Mouse (Mus musculus): ENCODE measurements around the gene Cdc34.

Gene Cdc34

DNA sequence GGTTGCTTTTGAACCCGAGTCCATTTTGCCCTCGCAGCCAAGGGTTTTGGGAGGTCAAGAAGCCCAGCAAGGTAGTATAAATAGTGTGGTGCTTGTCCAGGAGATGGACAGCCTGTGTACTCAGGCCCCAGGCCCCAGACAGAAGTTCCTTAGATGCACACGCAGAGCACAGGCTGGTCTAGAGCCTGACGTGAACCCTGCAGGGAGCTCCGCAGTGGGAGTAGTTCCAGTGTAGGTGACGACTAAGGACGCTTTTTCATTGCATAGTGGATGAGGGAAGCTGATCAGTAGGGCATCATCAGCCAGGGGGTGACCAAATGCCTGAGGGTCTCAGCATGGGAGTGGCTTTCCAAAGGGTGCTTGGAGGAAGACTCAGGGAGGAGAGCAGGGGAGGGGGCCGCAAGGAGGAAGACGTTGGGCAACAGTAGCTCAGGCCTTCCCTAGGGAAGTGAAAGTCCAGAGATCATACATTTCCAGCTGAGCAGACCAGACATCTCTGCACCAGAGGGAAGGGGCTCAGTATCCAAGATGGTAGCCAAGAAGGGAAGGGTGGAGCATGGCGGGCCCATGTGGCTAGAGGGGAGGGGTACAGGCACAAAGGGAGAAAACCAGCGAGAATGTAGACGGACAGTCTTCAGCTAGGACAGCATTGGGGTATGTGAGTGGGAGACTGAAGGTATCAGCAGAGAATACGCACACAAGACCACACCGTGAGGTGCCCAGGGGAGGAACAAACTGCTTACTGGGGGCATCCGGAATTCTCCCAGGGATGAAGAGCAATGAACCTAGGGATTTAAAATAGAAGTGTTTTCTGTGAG lies 11.7 kb upstream of the Cdc34 start:
- no peak for DNase-seq (ENCODE audit: low read depth, low spot score)

DNA sequence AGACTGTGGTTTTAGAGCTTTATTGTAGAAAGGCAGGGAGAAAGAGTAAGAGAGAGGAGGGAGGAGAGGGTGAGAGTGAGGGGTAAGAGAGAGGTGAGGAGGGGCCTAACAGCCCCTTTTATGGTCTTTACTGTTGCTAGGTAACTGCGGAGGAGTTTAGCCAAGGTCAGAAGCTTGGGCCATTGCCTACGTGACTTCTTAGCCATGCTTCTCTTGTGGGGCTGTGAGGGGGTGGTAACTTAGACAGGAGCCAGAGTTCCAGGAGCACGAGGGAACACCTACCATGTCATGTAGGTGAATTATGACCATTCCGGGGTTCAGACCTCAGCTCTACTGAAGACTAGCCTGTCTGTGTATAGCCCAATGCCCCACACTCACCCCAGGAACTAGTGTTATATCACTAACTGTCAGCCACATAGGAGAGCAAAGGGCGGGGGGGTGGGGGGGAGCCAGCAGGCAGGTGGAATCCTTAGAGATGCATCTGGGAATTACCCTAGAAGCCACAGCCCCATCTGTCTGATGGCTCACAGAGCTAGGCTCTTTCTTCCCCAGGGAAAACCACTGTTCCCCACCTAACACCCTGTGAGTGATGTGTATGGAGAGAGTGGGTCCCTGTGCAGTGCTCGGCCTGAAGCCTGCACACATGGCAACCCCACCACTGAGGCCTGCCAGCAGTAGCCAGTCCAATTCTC lies 10.5 kb upstream of the Cdc34 start:
- DNase-seq (ENCODE audit: low read depth, low spot score), result no peak

DNA sequence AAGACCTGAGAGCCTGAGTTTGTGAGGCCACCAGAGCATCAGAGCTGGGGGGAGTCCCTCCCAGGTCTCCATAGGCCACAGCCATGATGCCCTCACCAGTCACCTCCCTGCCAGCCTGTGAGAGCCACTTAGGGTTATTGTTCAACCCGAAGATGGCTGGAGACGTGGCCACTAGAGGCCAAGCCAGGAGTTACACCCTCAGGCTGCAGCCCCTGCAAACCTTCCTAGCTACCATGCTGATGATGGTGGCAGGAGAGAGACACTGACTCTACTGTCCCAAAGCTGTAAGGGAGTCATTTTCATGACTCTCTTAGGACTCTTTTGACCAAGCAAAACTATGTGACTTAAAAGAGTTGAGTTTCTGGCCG lies 9.9 kb upstream of the Cdc34 start:
- DNase-seq (ENCODE audit: low read depth, low spot score), result no peak

DNA sequence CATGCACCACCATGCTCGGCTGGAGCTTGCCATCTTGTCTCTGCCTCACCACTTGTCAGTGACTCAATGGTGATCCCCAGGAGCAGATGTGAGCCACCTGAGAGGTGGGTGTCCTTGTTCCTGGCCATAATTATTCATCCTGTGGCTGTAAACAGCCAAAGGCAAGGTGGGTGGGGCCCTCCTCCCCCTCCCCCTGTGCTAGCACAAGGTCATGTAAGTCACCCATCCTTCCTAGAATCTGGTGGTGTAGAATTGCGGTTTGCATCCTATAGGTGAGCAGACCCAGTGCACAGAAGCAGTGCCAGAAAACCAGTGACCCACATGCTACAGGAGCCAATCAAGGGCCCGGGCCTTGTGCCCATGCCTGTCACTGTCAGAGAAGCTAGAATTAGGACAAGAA lies 8.9 kb upstream of the Cdc34 start:
- no peak for DNase-seq (ENCODE audit: low read depth, low spot score)

DNA sequence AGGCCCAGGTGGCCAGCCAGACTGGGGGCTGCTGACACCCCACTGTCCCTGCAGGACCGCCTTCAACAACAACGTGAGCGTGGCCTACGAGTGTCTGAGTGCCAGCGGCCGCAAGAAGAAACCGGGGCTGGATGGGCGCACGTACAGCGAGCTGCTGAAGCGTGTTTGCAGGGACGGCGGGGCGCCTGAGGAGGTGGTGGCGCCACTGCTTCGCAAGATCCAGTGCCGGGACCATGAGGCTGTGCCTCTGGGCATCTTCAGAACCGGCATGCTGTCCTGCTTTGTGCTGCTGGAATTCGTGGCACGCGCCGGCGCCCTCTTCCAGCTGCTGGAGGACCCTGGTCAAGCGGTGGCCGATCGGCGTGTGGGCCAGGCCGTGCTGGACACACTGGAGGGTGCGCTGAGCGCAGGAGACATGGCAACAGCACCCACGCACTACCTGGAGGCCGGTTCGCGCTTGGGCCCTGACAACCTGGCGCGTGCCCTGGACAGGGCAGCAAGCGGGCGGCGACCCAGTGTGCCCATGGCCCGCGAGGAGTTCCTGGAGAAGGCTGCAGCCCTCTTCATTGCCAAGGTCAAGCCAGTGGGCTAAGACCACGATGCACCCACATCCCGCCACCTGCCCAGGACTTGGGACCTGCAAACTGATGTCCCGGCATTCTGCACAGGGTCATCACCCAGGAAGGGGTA lies 6.5 kb upstream of the Cdc34 start:
- DNase-seq (ENCODE audit: low read depth, low spot score), result no peak

DNA sequence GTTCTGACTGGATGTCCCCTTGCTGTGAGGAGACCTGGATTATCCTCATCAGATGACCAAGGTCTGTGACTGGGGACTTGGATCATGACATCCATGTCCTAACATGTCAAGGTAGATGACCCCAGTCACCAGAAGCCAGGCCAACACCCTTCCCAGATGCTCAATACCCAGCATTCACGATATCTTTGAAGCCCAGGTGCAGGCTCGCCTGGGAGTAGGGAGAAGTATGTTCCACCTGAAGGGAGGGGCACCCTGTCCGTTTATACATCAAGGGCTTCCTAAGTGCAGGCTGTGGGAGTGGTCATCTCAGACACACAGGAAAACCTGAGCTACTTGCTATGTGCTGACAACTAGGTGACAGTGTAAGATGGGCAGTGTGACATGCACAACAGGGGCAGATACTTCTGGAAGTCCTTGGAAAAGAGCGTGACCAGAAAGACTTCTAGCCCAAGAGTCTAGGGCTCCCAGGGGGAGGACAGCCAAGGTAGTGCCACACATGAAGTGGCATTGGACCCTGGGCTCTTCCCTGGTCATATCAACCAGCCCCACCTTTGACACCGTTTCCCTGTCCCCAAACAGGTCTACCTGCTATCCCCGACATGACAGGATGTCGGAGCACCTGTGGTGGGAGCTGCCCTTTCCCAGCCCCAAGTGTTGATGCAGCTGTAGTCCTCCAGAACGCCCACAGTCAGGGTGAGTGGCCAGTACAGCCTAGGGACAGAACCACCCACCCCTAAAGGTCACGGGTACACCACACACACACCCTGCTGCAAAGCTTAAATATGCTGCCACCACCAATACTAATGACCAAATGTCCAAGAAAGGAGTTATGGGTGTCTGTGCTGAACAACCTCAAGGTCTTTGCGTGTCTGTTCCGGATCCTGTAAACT lies 1.1 kb upstream of the Cdc34 start:
- DNase-seq (ENCODE audit: low read depth, low spot score), result no peak

DNA sequence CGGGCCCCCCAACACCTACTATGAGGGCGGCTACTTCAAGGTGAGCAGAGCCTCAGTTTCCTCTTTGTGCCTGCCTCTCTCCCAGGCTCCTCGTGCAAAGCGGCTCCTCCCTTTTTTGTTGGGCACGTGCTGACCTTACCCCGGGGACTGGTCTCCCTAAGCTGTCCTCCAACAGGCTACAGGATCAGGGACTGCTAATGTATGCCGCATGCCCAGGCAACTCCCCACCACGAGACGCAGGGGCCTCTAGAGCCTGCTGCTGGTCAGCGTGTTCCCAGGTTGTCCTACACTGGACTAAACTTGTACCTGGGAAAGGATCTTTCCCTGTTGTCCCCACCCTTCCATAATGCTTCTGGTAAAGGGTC lies 538 bp downstream of the Cdc34 start:
- DNase-seq (ENCODE audit: low read depth, low spot score), result no peak

DNA sequence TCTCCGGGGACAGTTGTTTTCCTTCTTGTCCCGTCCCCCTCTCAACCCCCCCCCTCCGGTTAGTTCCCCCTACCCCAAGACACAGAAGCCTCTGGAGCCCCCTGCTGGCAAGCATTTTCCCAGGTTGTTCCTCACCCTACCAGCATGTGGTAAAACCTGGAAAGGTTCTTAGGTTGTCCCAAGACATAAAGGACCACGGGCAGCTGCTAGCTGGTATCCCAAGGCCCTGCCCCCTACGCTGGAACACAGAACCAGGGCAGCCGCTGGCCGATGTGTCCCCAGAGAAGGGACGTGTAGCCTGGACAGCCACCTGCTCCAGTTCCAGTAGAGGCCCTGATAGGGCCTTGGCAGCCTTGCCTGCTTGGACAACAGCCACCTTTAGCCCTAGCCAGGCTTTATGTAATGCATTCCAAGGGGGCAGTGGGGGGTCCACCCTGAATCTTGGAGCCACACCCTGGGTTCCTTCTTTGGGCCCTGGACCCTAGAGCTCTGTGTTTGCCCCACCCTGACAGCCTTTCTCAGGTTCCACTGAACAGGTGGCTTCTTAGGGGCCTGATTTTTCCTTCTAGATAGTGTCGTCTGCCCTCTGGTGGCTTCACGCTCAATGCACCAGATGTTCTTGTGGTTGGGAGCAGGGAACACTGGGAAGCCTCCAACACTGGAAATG lies 1.1 kb downstream of the Cdc34 start:
- peak; percentile 83 for DNase-seq (ENCODE audit: low read depth, low spot score)

DNA sequence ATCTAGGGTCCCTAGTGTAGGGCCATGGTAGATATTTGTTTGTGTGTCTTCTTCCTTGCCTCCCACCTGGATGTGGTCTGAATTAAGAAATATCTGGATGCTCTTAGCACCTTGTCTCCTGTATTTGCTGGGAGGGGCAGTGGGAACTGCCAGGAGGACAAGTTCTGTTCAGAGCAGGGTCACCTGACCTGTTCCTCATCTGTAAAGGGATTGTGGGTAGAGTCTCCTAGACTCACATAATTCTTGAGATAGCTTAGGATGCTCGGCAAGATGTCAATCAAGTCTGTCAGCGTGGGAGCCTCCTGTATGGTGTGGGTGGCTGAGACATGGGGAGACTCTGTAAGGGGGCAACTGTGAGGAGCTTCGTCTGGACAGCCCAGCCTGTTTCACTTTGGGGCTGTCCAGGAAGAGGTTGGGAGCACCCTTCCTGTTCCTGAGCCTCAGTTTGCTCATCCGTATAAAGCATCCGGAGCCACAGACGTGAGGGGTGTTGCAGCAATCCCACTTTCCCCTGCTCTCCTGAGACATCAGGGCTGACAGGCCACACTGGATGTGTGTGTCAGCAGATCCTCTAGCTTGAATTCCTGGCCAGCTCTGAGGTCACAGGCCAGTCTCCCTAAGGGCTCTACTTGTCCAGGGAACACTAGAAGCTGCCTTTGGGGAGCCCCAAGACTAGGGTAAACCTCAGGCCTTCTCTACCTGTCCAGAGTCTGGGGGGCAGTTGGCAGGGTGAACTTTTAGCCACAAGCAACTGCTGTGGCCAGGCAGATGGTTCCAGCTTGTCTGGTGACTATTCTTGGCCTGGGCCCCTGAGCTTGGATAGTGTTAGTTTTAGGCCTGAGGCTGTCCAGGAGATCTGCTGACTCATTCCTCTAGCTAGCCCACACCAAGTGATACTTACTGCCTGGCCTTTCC lies 2.0 kb downstream of the Cdc34 start:
- peak; percentile 91 for DNase-seq (ENCODE audit: low read depth, low spot score)

DNA sequence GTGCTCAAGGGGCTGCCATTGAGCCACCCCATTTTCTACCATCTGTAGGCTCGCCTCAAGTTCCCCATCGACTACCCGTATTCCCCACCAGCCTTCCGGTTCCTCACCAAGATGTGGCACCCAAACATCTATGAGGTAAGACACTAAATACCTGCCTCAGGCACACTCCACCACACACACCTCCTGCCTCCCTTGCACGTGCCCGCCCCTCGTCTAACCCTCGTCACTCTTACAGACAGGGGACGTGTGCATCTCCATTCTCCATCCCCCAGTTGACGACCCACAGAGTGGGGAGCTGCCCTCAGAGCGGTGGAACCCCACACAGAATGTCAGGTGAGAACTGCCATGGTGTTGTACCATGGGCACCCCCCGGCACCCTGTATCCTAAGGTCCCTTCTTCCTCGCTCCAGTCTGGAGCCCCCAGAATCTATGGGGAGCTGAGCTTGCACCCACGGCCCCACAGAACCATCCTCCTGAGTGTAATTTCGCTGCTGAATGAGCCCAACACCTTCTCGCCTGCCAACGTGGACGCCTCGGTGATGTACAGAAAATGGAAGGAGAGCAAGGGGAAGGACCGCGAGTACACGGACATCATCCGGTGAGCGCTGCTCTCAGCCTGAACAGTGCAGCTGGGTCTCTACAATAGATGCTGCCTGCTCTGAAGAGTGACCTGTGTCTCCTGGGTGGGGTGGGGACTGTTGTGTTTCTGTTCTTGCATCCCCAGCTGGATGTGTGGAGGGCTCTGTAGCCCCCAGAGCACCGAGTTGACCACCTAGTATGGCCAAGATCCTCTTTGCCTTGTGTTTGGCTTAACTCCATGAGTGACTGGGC lies 3.0 kb downstream of the Cdc34 start:
- DNase-seq (ENCODE audit: low read depth, low spot score), result no peak

DNA sequence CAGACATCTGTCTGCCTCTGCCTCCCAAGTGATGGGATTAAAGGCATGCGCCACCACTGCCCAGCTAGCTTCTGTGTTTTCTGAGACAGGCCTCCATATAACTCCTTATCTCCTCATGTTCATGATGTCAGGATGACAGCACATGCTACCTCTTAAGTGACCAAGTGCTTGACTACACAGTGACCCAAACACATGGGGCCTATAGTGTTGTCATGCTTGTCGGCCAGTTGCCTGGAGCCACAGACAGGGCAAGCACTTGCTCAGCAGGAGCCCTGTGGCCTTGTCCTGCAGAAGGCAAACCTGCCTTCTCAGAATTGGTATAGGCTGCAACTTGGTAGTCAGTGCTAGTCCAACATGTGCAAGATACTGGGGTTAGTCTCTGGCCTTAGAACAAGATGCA lies 4.2 kb downstream of the Cdc34 start:
- DNase-seq (ENCODE audit: low read depth, low spot score), result no peak

DNA sequence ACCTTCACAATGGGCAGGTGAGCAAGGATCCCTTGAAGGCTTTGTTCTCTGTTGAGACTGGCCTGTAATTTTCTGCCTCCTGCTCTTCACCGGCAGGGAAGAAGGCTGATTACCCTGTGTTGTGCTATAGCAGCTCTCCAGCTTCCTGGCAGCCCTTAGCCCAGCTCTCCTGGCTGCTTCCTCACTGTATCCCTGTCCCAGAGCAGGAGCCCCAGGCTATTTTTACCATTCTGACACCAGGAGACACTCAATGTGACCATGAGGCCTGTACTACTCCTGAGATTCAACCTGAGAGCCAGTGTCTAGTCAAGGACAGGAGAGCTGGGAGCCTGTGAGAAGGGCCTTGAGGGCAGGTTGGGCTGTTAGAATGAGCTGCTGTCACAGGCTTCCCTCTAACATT lies 4.7 kb downstream of the Cdc34 start:
- no peak for DNase-seq (ENCODE audit: low read depth, low spot score)

DNA sequence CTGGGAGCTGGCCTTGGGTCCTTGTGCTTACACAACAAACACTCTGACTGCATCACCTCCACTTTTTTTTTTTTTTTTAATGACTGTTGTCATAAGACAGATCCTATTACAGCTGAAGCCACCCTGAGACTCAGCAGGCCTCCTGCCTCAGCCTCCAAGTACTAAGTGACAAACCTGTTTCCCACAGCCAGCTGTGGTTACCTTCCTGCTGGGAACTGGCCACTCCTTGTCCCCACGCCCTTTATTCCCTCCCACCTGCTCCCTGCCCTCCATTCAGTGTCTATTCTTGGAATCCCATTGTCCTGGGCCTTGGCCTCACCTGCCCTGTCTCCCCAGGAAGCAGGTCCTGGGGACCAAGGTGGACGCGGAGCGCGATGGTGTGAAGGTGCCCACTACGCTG lies 5.5 kb downstream of the Cdc34 start:
- no peak for DNase-seq (ENCODE audit: low read depth, low spot score)

DNA sequence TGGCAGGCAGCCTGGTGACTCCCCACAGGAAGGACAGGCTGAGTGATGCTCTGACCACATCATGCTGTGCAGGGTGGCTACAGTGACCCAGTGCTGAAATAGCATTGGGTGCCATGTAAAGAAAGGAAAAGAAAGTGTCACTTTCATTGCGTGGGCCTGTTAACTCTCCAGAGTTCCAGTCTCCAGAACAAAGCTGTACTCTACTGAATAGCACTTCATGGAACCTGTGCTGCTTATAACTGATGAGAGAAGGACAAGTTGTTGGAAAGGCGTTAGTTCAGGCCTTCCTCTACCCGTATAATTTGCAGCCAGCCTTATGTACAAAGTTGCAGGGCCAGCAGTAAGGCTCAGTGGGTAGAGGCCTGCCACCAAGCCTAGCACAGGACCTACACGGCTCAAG lies 6.7 kb downstream of the Cdc34 start, which contains the start of gene Gzmm:
Gene Gzmm (plus strand): TSS at position 301 of the 400 bp plus-strand sequence.
- DNase-seq (ENCODE audit: low read depth, low spot score), result no peak

DNA sequence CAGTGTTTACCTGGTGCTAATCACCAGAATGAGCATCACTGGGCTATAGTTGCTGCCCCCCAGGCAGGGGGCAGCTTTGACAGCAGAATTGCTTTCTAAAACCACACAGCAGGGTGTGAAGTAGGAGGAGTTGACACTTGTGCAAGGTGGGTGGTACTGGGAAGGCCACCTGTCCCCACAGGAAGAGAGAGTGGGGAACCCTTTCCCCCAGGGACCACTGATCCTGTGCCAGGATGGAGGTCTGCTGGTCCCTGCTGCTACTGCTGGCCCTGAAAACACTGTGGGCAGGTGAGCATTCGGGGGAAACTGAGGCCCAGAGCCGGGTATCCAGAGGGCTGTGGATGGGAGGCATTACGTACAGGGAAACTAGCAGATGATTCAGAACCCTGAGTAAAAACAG lies 7.2 kb downstream of the Cdc34 start:
- no peak for DNase-seq (ENCODE audit: low read depth, low spot score)

DNA sequence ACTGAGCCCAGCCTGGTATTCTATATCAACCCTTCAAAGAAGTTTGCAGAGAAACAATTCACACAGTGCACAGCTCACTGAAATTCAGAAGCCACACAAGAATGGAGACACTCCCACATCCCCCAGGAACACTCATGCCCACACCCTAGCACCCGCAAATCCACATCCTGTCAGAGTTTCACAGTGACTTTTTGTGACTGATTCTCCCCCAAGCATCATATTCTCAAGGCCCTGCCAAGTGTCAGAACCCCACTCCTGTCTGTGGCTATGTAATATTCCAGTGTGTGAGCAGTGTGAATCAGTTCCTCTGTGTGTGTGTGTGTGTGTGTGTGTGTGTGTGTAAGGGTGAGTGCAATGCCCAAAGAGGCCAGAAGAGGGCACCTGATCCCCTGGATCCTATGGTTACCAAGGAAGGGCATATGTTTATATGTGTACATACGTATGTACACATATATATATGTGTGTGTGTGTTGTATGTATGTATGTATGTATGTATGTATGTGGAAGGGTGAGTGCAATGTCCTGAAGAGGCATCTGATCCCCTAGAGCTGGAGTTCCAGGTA lies 10.1 kb downstream of the Cdc34 start:
- no peak for DNase-seq (ENCODE audit: low read depth, low spot score)

DNA sequence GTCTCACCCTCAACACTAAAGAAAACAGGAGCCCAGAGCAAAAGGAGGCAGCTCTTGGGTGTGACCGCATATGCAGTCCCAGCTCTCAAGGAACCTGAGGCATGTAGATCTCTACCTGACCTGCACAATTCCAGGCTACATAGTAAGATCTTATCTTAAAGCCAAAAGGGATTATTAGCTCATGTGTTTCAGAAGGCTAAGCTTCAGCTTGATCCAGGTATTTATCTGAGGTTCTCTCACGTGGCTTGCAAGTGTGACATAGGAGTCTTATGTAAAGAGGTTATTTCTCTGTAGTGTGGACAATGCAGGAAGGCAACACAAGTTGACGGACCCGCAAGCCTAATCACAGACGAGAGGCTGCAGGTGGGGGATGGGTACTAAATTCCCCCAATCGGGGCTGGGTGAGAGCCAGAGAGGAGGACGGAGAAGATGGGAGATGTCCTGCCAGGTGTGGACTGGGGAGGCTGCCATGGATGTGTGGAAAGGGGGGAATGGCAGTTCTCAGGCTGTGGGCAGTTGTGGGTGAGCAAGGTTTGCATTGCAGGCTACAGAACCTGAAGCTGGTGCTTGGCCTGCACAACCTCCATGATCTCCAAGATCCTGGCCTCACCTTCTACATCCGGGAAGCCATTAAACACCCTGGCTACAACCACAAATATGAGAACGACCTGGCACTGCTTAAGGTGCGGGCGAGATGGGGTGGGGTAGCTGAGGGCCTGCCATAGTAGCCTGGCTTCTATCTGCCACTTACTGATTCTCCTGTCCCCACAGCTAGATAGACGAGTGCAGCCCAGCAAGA lies 11.8 kb downstream of the Cdc34 start:
- DNase-seq (ENCODE audit: low read depth, low spot score), result no peak

DNA sequence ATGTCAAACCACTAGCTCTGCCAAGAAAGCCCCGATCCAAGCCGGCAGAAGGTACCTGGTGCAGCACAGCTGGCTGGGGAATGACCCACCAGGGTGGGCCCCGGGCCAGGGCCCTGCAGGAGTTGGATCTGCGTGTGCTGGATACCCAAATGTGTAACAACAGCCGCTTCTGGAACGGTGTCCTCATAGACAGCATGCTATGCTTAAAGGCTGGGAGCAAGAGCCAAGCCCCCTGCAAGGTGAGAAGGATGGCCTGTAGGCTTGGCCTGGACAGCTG lies 12.3 kb downstream of the Cdc34 start:
- DNase-seq (ENCODE audit: low read depth, low spot score), result no peak
